Mouse (Mus musculus) hindbrain, embryonic 12.5 days (tissue): ENCODE results near the gene Dusp2. TPM values are rescaled to one million over a fixed set of nuclear protein-coding genes. Genes with fewer than 3 reads are reported as not detected.
A peak's percentile ranks its signal among the peaks of the same experiment; 100 is the strongest.

Experiments used
- ATAC-seq: fragments of 200-750 bp; cut with Nextera tagmentation; 2 replicates; pipeline ENCODE4 v1.8.0; 2017; ENCODE audit warnings: moderate TSS enrichment; ENCODE audit not compliant: low FRiP score
- H3K27ac ChIP-seq: fragments of 300-500 bp; sonication (generic); 2 replicates; pipeline ENCODE4 v1.5.1; 2016; ENCODE audit warnings: mild to moderate bottlenecking
- H3K27me3 ChIP-seq: fragments of 300-500 bp; sonication (generic); 2 replicates; pipeline ENCODE4 v1.6.1; 2016; ENCODE audit warnings: mild to moderate bottlenecking
- H3K36me3 ChIP-seq: fragments of 300-500 bp; sonication (generic); 2 replicates; pipeline ENCODE4 v1.6.1; 2016; ENCODE audit warnings: mild to moderate bottlenecking
- H3K4me1 ChIP-seq: fragments of 300-500 bp; sonication (generic); 2 replicates; pipeline ENCODE4 v1.6.1; 2016
- H3K4me2 ChIP-seq: fragments of 300-500 bp; sonication (generic); replicated peaks from 2 replicates; pipeline ENCODE4 v1.6.1; 2016; ENCODE audit warnings: mild to moderate bottlenecking
- H3K4me3 ChIP-seq: fragments of 300-500 bp; sonication (generic); 2 replicates; pipeline ENCODE4 v1.5.1; 2016; ENCODE audit warnings: mild to moderate bottlenecking
- H3K9ac ChIP-seq: fragments of 300-500 bp; sonication (generic); 2 replicates; pipeline ENCODE4 v1.6.1; 2016; ENCODE audit warnings: mild to moderate bottlenecking, moderate library complexity
- H3K9me3 ChIP-seq: fragments of 300-500 bp; sonication (generic); replicated peaks from 2 replicates; pipeline ENCODE4 v1.6.1; 2016; ENCODE audit warnings: mild to moderate bottlenecking
- WGBS: fragments of 180-500 bp; shearing (Covaris S2); methylation state at CpG from one replicate; pipeline ENCODE4 v1.1.7; 2016; 5-methylcytosine and 5-hydroxymethylcytosine counted together
- polyA plus RNA-seq: library from polyadenylated mRNA; unstranded; fragments of >200 nt; fragmentation: Nextera tagmentation; extraction: Ambion mirVana; gene quantifications from 2 replicates; pipeline ENCODE4 v1.2.1, GENCODE M21; 2016

Gene Dusp2
- polyA plus RNA-seq, 1 experiment from 2014 or later, result 5.5 TPM

DNA sequence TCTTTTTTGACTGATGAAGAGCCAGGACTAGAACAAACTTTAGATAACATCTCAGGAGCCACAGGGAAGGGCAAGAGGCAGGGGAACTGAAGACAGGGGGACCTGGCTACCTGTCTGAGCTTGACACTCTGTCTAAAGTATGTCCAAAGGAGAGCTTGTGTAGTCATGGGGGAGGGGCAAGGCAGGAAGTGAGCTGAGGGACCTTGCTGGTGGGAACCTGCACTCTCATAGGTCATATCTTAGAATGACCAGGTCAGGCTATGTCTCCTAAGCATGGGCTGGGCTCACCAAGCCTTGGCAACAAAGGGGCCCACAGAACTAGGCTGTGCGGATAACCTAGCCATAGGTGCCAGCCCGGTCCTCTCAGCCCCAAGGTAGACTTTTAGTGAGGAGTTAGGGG lies 36.1 kb downstream of the Dusp2 start:
- Histone ChIP-seq H3K36me3 (no peaks in the 10 kb centered on the region), H3K27me3 (peaks cover 11% of the 10 kb centered on the region), H3K9ac (no peak overlapping the region), H3K4me2 (no peak overlapping the region), H3K4me3 (no peak overlapping the region), H3K27ac (no peak overlapping the region), H3K9me3 (no peaks in the 10 kb centered on the region), H3K4me1 (peaks cover 12% of the 10 kb centered on the region)
- 91% methylated on average over 2 of the region's 2 CpGs for WGBS
- ATAC-seq, result no peak

DNA sequence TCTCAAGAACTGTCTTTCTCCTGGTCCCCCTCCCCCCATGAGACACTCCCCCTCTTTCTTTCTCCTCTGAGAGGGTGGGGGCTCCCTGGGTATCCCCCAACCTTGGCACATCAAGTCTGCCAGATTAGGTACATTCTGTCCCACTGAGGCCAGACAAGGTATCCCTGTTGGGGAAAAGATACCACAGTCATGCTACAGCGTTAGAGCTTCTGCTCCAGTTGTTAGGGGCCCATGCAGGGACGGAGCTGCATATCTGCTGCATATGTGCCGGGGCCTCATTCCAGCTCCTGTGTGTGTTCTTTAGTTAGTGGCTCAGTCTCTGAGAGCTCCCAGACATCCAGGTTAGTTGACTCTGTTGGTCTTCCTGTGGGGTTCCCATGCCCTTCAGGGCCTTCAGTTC lies 38.2 kb downstream of the Dusp2 start:
- Histone ChIP-seq H3K4me1 (peaks cover 21% of the 10 kb centered on the region), H3K27ac (no peak overlapping the region), H3K9ac (no peak overlapping the region), H3K36me3 (no peaks in the 10 kb centered on the region), H3K4me2 (no peak overlapping the region), H3K4me3 (no peak overlapping the region), H3K9me3 (no peaks in the 10 kb centered on the region), H3K27me3 (peaks cover 9% of the 10 kb centered on the region)
- ATAC-seq, result no peak
- WGBS, result 80% methylated on average over 3 of the region's 3 CpGs

DNA sequence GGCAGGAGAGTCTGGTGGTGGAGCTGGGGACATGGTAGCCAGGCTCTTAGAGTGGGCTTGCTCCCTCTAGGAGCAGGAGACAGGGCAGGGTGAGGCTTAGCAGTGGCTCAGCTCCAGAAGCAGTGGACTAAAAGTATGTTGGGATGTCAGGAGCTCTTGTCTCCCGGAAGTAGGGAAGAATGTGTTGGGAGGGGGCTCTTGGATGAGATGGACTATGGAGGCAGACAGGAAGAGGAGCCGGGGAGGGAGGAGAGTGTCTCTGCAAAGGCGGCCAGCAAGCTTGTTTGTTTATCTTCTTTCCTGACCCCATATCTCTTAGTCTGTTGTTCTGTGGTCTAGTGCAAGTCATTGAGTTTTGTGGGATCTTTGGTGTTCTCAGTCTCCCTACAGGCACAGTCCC lies 39.1 kb downstream of the Dusp2 start:
- 66% methylated on average over 3 of the region's 3 CpGs for WGBS
- H3K27ac ChIP-seq, result no peak overlapping the region

DNA sequence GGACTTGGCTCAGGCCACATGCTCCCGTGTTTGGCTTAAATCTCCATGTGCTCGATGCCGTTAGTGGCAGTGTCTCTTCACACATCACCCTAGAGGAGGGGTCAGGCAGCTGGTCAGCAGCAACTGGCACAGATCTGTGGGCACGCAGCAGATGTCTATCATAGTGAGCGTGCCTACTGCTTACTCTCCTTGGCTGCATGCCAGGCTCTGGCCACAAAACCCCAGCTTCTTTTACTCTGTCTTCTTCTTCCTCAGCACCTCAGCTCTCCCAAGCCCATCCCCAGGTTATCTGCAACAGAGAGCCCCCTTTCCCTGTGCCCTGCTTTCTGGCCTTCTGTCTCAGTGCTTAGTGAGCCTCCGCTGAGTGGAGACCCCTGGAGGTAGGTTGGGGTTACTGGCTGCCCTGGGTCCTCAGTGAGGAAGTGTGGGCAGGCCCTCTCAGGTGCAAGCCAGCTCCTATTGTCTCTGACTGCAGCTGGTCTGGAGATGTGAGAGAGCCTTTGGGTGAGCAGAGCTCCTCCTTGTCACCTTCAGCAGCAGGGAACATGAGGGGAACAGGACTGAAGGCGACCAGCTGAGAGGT lies 39.9 kb downstream of the Dusp2 start:
- peaks cover 16% of the 10 kb centered on the region for H3K4me1 ChIP-seq
- H3K9ac ChIP-seq, result no peak overlapping the region; the same call in 1 of the 2 replicates
- whole genome bisulfite sequencing, result 62% methylated on average over 7 of the region's 7 CpGs
- H3K4me2 ChIP-seq, result no peak overlapping the region
- no peaks in the 10 kb centered on the region for H3K36me3 ChIP-seq
- no peaks in the 10 kb centered on the region for H3K9me3 ChIP-seq
- H3K27ac ChIP-seq, result no peak overlapping the region
- no peak overlapping the region for H3K4me3 ChIP-seq
- no peak for ATAC-seq
- H3K27me3 ChIP-seq, result peaks cover 5% of the 10 kb centered on the region; the same call in 1 of the 2 replicates

More for the DNA sequence above, 39.1 kb downstream of the Dusp2 start:
- Histone ChIP-seq H3K27me3 (peaks cover 5% of the 10 kb centered on the region; the same call in 1 of the 2 replicates), H3K9ac (no peak overlapping the region), H3K9me3 (no peaks in the 10 kb centered on the region), H3K4me3 (no peak overlapping the region), H3K4me1 (peaks cover 18% of the 10 kb centered on the region), H3K36me3 (no peaks in the 10 kb centered on the region), H3K4me2 (no peak overlapping the region)
- ATAC-seq, result no peak

DNA sequence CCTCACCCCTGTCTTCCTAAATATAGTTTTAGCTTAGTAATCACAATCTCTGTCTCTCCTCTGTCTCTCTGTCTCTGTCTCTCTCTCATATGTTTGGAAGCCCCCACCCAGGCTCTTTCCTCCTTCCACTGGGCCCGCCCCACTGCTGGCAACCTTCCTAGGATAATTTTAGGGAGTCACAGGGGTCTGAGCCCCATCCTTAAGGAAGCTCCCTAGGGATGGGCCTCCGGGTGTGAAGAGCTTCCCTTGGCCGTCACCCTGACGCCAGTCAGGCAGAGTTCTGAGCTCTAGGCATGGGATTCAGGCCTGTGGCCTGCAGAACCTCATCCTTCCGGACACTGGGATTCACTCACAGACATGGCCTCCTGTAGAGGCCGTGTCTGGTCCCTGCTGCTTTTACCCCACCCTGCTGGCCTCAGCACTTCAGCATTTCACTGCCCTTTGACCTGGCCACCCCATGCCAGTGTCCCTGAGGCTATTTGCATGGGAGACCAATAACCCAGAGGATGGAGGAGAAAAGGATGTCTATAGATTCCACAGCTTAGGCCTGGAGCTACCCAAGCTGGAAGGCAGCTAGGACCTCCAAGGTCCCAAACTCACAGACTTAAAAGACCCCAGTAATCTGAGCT lies 40.6 kb downstream of the Dusp2 start:
- no peaks in the 10 kb centered on the region for H3K36me3 ChIP-seq
- H3K4me3 ChIP-seq, result no peak overlapping the region
- H3K9ac ChIP-seq, result no peak overlapping the region
- no peaks in the 10 kb centered on the region for H3K9me3 ChIP-seq
- ATAC-seq, result no peak
- H3K27ac ChIP-seq, result no peak overlapping the region
- peaks cover 5% of the 10 kb centered on the region; the same call in 1 of the 2 replicates for H3K27me3 ChIP-seq
- 75% methylated on average over 6 of the region's 6 CpGs for WGBS
- H3K4me2 ChIP-seq, result no peak overlapping the region
- peaks cover 9% of the 10 kb centered on the region for H3K4me1 ChIP-seq

DNA sequence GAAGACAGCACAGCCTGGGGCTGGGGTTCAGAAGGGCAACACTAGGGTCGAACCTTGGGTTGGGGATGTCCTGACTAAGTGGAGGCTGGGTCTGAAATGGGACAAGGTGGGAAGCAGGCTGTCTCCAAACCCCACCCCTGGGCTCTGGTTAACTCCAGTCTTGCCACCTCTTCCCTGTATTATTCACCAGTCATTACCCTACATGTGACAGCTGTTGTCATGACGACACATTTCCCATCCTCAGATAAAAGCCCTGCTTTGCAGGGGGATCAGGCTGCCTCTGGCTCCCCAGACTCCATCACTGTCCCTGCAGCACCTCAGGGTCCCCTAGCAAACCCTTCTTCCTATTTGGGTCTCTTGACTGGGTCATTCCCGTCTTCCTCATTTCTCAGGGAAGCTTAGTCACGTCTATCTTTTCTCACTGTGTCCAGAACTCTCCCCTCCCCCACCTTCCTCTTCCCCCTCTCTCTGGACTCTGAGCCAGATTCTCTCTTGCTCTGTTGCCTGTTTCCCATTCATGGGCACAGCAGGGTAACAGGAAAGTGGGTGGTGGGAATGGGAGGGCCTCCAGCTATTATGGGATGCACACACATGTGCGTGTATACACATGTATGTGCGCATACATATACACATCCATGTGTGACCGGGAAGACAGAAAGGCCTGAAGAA lies 42.1 kb downstream of the Dusp2 start:
- no peak overlapping the region for H3K4me2 ChIP-seq
- 60% methylated on average over 7 of the region's 7 CpGs for WGBS
- ATAC-seq, result peak; percentile 66; the same call in 1 of the 2 replicates
- no peak overlapping the region for H3K4me3 ChIP-seq
- no peaks in the 10 kb centered on the region for H3K9me3 ChIP-seq
- no peaks in the 10 kb centered on the region for H3K36me3 ChIP-seq
- H3K27ac ChIP-seq, result no peak overlapping the region
- peaks cover 5% of the 10 kb centered on the region; the same call in 1 of the 2 replicates for H3K27me3 ChIP-seq
- H3K9ac ChIP-seq, result no peak overlapping the region
- peaks cover 9% of the 10 kb centered on the region for H3K4me1 ChIP-seq

DNA sequence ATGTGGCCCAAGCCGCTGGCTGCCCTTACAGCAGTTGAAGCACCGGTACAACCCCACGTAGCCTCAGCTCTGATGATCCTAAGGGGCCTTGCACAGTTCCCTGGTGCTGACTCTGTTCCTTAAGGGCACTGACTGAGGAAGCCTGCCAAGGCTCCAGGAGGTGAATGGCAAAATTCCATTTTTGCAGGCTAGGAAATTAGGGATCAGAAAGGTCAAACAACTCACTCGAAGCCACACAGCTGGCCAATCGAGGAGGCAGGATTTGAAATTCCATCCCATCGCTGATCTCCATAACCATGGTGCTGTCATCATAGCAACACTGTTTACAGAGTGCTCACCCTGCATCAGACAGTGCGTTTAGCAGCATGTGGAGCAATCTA lies 42.6 kb downstream of the Dusp2 start:
- H3K4me1 ChIP-seq, result peaks cover 9% of the 10 kb centered on the region
- no peak overlapping the region for H3K4me3 ChIP-seq
- no peak for ATAC-seq
- no peaks in the 10 kb centered on the region for H3K36me3 ChIP-seq
- 70% methylated on average over 7 of the region's 7 CpGs for WGBS
- no peak overlapping the region for H3K27ac ChIP-seq
- peaks cover 5% of the 10 kb centered on the region; the same call in 1 of the 2 replicates for H3K27me3 ChIP-seq
- H3K4me2 ChIP-seq, result no peak overlapping the region
- H3K9ac ChIP-seq, result no peak overlapping the region
- no peaks in the 10 kb centered on the region for H3K9me3 ChIP-seq

DNA sequence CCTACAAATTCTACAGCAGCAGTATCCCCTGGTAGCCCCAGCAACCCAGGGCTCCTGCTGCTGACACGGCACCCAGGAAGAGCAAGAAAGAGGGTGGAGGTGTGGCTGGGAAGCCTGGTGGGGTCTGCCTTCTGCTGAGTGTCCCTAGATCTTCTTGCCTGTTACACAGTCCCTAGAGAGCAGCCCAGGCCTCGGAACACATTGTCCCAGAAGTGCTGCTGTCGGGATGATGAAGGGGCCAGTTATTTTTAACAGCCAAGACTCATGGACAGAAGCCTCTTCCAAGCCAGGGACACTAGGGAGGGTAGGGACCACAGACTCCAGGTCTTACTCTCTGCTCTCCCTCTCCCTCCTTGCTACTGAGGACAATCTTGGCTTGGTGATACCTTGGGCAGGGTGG lies 43.3 kb downstream of the Dusp2 start:
- ATAC-seq, result no peak
- H3K4me2 ChIP-seq, result no peak overlapping the region
- no peak overlapping the region for H3K9ac ChIP-seq
- WGBS, result 64% methylated on average over 3 of the region's 3 CpGs
- no peaks in the 10 kb centered on the region for H3K36me3 ChIP-seq
- H3K9me3 ChIP-seq, result no peaks in the 10 kb centered on the region
- H3K27ac ChIP-seq, result no peak overlapping the region
- H3K4me1 ChIP-seq, result peaks cover 9% of the 10 kb centered on the region
- H3K27me3 ChIP-seq, result peaks cover 5% of the 10 kb centered on the region; the same call in 1 of the 2 replicates
- H3K4me3 ChIP-seq, result no peak overlapping the region

DNA sequence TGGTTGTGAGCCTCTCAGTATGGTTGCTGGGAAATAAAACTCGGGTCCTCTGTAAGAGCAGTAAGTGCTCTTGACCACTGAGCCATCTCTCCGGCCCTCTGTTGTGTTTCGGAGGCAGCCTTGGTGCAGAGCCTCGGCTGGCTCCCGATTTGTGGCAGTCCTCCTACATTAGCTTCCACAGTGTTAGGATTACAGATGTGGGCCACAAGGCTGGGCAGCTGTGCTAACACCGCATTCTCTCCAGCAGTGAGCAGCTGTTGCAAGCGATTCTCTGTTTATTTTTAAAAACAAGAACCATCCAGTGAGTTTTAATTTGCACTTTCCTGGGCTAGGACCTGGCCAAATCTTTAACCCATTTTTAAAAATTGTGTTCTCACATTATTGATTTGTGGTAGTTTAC lies 47.9 kb downstream of the Dusp2 start:
- H3K4me1 ChIP-seq, result no peaks in the 10 kb centered on the region
- no peak overlapping the region for H3K4me2 ChIP-seq
- no peak overlapping the region for H3K9ac ChIP-seq
- H3K27ac ChIP-seq, result no peak overlapping the region
- WGBS, result 59% methylated on average over 7 of the region's 7 CpGs
- no peaks in the 10 kb centered on the region for H3K36me3 ChIP-seq
- H3K4me3 ChIP-seq, result no peak overlapping the region
- H3K27me3 ChIP-seq, result no peaks in the 10 kb centered on the region
- H3K9me3 ChIP-seq, result no peaks in the 10 kb centered on the region
- ATAC-seq, result no peak

DNA sequence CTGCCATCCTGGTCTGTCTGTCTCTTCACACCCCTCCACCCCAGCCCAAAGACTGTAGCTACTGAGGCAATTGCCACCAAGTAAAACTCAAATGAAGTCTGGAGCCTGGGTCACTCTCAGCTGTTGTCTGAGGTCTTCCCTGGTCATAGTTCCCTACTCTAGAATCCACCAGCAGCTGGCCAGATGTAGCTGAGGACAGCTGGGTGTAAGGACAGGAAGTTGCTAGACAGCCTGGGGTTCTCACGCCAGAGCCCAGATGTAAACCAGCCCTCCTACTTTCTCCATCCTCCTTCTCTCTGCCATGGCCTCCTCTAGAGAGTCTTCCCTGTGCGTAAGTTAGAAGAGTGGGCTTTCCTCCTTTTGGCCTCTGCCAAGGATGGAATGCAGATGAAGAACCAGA lies 51.6 kb downstream of the Dusp2 start:
- ATAC-seq, result no peak
- no peak overlapping the region for H3K4me3 ChIP-seq
- no peak overlapping the region for H3K4me2 ChIP-seq
- 80% methylated on average over 2 of the region's 2 CpGs for whole genome bisulfite sequencing
- no peaks in the 10 kb centered on the region for H3K9me3 ChIP-seq
- H3K9ac ChIP-seq, result no peak overlapping the region
- no peaks in the 10 kb centered on the region for H3K27me3 ChIP-seq
- no peaks in the 10 kb centered on the region for H3K36me3 ChIP-seq
- H3K4me1 ChIP-seq, result no peaks in the 10 kb centered on the region
- H3K27ac ChIP-seq, result no peak overlapping the region
